Mouse (Mus musculus) B cell, adult 2 months (primary cell): ENCODE measurements around the gene Enpp4.

Experiments used
- DNase-seq, 2 experiments: peaks; one replicate each; pipeline ENCODE4 v3.0.0; 2022

Enpp4 gene

GRCm38 (mm10) chr17:44105287-44106138, at the start of gene Enpp4:
TSS of gene Enpp4 (minus strand) at chr17:44105809.
- peak; percentile 75 to 79 for DNase-seq

- DNase-seq = no peak
Observed at GRCm38 (mm10) chr17:44155204-44155603, 49.6 kb upstream of the Enpp4 start.

DNA sequence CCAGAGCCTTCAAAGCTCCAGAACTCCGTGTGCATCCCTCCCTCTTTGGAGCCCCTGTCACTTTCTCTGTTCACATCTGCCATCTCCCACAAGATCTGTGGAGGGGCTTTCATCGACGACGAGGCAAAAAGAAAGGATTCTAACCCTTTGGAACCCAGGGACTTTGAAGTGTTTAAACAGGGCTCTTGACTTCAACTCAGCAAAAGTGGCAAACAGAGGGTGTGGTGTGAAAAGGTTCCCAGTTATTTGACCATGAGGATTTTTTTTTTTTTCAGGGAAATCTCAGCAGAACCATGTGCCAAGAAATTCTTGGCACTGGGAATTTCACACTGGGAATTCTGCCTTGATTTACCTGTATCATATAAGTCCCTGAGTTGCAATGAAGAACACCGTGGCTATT, 48.3 kb upstream of the Enpp4 start:
- no peak for DNase-seq

DNA sequence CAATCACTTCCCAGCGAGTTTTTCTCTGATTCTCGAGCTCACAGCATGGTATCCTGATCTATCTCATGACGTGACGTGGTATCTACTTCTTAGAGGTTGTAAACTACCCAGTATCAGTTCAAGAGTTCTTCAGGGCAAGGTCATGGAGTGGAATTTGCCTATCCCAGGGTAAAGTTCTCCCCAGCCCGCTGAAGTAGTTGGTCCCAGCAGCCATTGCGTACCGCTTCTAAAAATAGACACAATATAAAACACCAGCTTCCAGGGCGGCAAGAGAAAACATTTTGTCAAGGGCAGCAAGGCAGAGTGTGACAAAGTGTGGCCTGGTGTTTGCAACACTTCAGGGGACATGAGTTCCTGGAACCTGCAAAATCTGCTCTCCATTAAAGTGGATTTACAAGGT, 46.3 kb upstream of the Enpp4 start:
- no peak for DNase-seq

- peak; percentile 28 to 38 for DNase-seq
Observed at GRCm38 (mm10) chr17:44151130-44151529, 45.5 kb upstream of the Enpp4 start.

DNA sequence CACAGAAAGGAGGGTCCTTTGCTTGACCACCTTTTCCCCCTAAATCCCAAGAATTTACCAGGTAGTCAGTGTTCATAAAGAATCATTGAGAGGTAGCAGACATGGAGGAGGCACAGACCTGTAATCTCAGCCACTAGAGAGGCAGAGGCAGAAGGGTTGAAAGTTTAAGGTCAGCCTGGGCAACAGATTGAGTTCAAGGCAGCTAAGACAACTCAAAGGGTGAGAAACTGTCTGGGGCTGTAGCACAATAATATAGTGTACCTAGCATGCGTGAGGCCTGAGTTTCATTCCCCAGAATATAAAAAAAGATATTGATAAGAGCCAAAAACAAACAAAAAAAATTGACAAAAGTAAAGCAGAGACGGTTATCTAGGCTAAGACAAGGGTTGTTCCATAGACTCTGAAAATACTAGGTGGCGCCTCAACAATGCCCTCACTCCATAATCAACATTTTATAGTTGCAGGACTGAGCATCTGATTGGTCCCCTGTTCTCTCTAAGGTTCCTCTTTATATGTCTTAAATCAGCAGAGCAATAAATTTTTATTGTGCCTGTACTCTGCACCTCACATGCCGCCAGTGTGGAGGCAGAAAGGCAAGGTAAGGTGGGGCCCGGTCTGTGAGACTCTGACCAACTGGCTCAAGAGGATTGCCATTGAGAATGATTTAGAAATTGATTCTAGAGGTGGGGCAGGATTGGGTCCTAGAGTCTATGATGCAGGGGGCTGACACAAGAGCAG, 42.7 kb upstream of the Enpp4 start:
- no peak for DNase-seq

GRCm38 (mm10) chr17:44145806-44146205, 40.2 kb upstream of the Enpp4 start:
- no peak for DNase-seq

DNA sequence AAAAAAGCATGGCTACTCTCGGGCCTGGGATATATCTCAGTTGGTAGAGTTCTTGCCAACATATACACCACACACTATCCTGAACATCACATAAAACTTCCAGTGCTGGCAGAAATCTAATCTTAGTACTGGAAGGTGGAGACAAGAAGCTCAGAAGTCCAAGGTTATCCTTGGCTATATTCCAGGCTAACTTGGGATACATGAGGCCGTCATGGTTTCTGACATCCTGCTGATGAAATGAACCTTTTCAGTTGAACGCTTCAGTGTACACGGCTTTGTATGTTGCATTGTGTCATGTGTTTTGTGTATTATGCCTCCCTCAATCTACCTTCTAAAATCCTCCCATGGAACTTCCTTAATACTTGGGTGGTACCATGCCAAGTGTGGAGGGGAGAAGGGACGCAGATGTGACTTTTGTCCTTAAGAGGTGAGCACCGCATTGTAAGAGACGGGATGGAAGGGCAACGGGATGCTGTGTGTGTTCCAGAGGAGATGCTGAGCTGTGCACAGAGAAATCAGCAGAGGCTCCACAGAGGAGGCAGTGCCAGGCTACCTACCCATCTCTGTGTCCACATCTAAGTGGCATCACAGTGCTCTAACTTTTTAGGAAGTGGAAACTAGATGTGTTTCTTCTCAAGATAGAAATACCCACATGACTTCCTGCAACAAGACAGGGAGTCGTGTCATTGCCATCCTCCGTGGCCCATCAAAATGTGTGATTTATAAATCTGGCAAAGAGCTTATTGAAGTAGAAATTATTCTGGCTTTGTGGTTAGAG, 31.4 kb upstream of the Enpp4 start:
- DNase-seq = no peak

DNA sequence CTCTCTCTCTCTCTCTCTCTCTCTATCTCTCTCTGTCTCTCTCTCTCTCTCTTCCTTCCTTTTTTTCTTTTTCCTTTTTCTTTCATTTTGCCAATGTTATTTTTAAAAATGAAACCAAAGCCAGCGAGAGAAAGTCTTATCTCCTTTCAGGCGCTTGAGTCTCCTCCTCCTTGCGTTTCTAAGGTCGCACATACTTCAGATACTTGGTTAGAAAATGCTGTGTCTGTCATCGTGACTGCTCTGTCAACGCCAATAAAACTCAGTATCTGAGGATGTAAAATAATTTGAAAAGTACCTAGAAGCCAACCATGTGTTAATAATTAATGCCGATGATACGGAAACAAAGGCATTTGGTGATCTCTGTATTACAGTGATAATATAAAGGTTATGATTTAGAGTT, 30.4 kb upstream of the Enpp4 start:
- no peak for DNase-seq

- no peak for DNase-seq
Observed at GRCm38 (mm10) chr17:44134545-44134944, 28.9 kb upstream of the Enpp4 start.

DNA sequence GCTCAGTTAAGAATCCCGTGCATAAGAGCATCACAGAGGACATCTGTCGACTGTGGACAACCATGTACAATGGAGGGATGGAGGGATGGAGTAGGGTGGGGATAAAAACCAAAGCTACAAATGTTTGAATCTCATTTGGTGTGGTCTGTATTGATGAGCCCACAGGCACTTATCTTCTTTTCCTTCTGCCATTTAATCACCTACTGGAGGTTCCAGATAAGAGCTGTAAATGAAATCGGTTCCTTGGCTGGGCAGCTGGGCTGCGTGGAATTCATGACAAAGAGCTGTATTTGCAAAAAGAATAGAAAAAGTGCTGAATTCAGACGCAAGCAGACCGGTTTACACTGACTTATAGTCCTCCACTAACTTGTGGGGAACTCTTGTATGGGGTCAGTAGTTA, 28.5 kb upstream of the Enpp4 start:
- DNase-seq = no peak

DNA sequence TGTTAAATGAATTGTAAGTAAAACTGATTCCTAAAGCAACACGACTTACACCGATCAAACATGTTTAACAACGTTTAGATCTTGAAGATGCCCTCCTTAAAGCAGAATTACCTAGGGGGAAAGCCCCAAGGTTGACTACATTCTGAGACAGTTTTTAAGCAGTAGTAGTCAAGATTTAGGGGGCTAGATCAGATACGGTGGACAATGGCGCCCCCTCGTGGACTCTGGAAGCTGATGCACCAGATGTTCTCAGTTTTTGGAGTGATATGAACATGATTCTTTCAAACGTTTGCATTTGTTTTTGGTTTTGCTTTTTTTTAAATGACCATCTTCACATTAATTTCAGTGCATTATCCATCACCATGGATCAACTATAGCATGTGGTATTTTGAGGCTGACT, 24.8 kb upstream of the Enpp4 start:
- peak; percentile 82 to 84 for DNase-seq

- no peak for DNase-seq
Observed at GRCm38 (mm10) chr17:44129092-44129750, 23.6 kb upstream of the Enpp4 start.

GRCm38 (mm10) chr17:44121366-44122100, 15.9 kb upstream of the Enpp4 start:
- DNase-seq = no peak

DNA sequence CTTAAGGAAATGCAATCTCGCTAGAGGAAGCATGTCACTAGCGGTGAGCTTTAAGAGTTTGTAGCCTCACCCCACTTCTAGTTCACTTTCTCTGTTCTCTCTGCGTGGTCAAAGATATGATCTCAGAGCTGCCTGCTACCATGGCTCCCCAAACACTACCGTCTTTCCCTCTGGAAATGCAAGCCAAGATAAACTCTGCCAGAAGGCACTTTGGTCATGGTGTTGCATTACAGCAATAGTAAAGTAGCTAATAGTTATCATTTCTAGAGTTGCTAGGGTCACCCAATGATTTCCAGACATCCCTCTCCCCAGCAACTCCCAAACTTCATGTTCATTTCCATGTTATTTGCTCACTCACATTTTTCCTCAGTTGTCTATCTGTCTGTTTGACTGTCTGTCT, 12.6 kb upstream of the Enpp4 start:
- no peak for DNase-seq

GRCm38 (mm10) chr17:44117721-44118120, 12.1 kb upstream of the Enpp4 start:
- DNase-seq = no peak

DNA sequence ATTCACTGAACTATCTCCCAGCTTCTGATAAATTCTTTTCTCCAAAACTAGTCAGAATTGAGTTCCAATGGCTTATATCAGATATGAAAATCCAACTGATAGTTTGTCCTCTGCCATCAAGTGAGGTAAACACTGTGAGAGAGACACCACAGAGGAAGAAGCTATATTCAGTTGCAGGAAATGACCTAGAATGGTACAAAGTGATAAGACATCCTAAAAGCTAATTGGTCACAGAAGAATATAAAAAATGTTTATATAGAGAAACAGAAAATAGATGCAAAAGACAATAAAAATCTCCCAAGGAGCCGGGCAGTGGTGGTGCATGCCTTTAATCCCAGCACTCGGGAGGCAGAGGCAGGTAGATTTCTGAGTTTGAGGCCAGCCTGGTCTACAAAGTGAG, 11.0 kb upstream of the Enpp4 start:
- DNase-seq = no peak

- no peak for DNase-seq
Observed at GRCm38 (mm10) chr17:44108331-44108730, 2.7 kb upstream of the Enpp4 start.

- no peak for DNase-seq
Observed at GRCm38 (mm10) chr17:44101961-44102360, 3.6 kb downstream of the Enpp4 start.

DNA sequence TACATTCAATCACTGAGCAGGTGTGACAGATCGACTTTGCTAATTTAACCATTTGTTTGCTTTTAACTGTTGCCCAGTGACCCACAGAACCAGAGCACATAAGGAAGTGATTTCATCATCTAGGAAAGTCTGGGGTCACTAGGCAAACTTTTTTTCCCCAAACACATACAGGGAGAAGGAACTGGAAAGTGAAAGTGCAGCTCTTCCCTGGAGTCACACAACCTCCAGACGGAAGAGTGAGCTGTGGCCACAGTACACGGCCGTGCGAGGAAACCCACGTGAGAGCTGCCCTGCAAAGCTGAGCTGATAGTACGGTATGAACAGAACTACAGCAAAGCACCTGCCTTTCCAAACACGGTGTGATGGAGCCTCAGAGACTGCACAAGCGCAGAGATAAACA, 4.7 kb downstream of the Enpp4 start:
- no peak for DNase-seq

- DNase-seq = no peak
Observed at GRCm38 (mm10) chr17:44100486-44100885, 5.1 kb downstream of the Enpp4 start.

DNA sequence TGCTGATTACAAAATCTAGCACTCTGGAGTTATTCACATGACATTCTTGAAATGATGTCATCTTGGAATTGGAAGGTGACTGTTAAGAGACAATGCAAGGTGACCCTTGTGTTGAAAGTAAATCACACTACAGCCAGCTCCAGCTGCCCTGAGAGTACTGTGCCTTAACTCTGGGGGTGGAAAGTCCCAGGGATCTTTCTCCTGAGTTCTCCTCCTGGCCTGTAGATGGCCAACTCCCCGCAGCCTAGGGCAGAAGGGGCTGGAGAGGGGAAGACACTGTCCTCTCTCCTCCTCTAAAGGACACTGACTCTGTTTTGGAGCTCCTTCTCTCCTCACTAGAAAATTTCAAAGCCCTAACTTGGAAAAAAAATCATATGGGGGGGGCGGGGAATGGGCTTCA, 14.1 kb downstream of the Enpp4 start:
- DNase-seq = no peak
